Mouse (Mus musculus) NIH3T3 (cell line): ENCODE measurements around the gene Ccdc170.
A peak's percentile ranks its signal among the peaks of the same experiment; 100 is the strongest.
"Not testable (repeated sequence)": the region's sequence is repeated elsewhere in the genome, so short reads cannot be mapped to it uniquely, and the experiment has no call there.

Experiments
- DNase-seq: peaks from one replicate; pipeline ENCODE4 v3.0.0-alpha.2; 2012; ENCODE audit warnings: low read depth

Ccdc170 gene

DNA sequence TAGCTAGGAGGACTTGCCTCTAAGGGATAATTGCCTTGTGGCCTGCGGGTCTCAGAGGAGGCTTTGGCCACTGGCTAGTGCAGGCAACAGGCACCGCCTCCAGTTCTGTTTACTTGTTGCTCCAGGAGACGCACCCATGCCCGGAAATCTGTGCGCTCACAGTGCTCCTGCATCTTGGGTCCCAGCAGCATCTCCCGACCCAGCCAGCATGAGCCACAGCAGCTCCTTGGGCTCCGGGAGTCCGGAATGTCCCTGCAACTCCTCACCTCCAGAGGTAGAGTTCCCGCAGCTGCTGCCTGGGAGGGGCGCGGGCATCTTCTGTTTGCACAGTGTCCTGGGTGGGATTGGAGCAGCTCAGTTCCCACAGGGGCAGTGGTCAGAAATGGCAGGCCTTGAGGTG is at the start of gene Ccdc170:
Gene Ccdc170, plus strand, starts transcription at position 148 of the 400 bp plus-strand sequence.
- no peak for DNase-seq

DNA sequence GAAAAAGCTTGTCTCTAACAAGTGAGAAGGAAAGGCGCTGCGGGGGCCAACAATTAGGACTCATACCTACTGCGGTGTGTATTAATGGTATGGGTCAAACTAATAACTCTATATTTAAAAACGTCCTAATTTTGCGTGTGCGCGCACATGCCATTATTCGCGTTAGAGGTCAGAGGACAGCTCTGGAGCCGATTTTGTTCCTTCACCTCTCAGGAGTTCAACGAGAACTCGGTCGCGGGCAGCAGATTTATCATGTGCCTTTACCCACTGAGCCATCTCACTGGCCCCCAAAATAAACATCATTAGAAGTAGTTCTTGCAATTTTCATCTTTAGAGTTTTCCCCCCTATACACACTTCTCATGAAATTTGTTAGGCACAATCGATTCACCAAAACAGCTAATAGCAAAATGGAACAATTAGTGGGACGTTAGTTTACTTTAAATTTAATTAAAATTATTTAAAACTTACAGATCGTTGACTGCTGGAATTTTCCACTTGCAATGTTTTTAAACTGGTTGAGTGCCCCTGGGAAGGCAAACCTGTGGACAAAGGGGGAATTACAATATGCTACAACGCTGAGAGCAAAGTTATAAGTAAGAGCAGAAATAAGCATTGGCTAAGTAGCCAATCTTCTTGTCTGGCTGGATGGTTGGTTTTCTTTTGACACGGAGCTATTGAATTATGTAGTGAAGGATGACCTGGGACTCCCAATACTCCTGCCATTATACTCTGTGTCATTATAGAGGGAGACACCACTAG is 49.1 kb upstream of the Ccdc170 start:
- DNase-seq = peak; percentile 79

- DNase-seq = not testable (repeated sequence)
Measured at GRCm38 (mm10) chr10:4433871-4434270, 48.4 kb upstream of the Ccdc170 start.

GRCm38 (mm10) chr10:4435416-4435815 is 46.9 kb upstream of the Ccdc170 start:
- DNase-seq = no peak

GRCm38 (mm10) chr10:4456409-4456808 is 25.9 kb upstream of the Ccdc170 start:
- no peak for DNase-seq

- DNase-seq = no peak
Measured at GRCm38 (mm10) chr10:4460201-4460600, 22.1 kb upstream of the Ccdc170 start.

DNA sequence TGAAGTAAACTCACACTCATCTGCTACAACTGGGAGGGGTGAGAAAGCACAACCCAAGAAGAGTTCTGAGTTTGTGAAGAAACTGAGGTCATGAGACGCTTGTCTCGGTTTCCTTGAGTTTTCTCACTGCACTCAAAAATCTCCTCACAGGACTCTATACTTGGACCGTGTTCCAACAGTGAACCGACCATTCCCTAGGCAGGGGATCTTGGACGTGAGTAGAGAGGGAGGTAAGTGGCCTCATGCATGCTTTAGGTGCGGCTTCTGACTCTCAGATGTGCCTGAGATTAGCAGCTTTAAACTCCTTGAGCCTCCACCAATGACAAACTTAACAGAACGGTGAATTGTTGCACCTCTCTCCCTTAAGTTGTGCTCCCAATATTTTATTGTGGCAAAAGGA is 16.5 kb upstream of the Ccdc170 start:
- no peak for DNase-seq

DNA sequence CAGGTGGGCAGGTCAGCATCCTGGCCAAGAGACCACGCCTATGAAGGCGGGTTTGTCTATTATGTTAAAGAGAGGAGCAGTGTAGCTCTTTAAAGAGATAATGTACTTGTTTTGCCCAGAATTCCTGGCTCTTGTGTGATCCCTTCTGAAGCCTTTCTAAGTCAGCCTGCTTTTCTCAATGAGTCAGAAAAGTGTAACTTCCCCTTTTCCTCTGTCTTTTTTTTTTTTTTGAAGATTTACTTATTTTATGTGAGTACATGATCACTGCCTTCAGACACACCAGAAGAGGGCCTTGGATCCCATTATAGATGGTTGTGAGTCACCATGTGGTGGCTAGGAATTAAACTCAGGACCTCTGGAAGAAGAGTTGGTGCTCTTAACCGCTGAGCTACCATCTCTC is 12.9 kb upstream of the Ccdc170 start:
- peak; percentile 5 for DNase-seq

DNA sequence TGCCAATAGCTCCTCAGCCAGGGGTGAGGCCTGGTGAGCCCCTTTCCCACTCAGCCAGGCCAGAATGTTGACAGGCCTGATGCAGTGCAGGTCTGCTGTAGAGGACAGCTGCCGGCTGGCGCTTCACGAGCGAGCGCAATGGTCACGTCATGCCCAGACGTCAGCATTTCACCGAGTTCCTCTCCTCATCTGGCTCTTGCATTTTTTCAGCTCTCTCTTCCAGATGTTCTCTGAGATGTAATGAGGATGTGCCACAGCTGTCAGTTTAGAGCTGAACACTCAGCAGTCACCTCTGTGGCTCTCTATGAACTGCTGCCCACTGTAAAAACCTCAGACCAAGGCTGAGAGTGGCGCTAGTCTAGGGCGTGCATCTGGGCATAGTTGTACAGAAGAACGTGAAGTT is 8.7 kb upstream of the Ccdc170 start:
- DNase-seq = no peak

DNA sequence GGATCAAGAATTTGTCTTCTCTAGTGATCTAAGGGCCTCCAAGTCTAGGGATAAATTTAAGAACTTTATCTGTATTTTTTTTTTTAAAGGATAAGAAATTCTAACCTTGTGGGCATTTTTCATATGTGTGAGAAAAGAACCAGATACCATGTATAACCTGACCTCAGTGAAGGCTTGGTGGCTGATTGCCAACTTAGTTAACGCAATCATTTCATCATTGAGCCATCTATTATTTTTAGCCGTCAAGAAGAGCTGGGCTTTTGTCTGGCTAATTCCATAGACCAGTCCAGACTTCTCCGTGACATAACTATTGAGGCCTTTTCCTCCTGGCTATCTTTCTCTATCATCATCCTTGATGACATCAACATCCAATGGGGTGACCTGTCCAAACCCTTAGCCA is 6.9 kb upstream of the Ccdc170 start:
- DNase-seq = no peak

- DNase-seq = no peak
Measured at GRCm38 (mm10) chr10:4476604-4477003, 5.7 kb upstream of the Ccdc170 start.

- no peak for DNase-seq
Measured at GRCm38 (mm10) chr10:4480929-4481328, 1.4 kb upstream of the Ccdc170 start.

- DNase-seq = peak; percentile 50
Measured at GRCm38 (mm10) chr10:4481695-4482094, 607 bp upstream of the Ccdc170 start.

- DNase-seq = no peak
Measured at GRCm38 (mm10) chr10:4483848-4484247, 1.5 kb downstream of the Ccdc170 start.

DNA sequence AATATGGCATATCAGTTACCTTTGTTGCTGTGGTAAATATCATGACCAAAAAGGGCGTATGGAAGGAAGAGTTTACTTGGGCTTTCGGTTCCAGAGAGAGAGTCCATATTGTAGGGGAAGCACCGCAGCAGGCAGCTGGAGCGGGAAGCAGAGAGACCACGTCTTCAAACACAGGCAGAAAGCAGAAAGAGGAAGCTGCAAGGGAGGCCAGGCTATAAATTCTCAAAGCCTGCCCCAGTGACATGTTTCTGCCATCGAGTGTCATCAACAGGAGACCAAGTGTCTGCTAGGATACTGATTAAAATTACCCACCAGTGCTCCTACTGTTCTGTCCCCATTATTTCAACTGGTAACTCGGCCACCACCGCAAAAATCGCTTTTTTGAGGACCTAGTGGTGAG is 2.7 kb downstream of the Ccdc170 start:
- no peak for DNase-seq

DNA sequence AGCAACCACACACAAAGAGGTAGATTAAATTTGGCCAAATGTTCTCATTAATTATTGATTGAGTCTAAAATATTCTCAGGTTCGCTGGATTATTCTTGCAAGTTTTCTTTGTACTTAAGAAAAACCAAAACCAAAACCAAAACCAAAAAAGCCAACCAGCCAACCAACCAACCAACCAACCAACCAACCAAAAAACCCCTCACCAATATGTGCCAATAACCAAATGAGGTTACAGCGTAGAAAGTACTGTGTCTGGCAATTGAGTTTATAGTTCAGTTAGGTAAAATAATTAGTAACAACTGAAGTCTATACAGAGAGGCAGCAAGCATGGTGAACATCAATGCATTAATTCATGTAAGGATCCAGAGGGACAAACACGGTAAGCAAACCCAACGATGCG is 7.6 kb downstream of the Ccdc170 start:
- DNase-seq = no peak

DNA sequence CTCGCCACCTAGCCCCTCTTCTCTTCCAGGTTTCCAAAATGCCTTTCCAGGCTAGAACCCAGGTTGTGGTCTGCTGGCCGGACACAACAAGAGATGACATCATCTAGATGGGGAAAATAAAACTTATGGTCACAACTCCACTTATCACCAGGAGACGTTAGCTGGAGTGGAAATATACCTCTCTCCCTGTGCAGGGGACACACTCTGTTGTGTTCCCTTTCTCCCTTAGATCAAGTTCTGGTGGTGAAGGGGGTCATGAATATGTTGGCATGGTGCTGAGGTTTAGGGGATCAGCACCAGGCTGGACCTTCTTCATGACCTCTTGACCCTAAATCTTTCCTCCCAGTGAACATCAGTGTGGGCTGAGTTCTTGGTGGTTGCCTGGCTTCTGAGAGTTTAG is 9.0 kb downstream of the Ccdc170 start:
- DNase-seq = no peak

GRCm38 (mm10) chr10:4492045-4492444 is 9.7 kb downstream of the Ccdc170 start:
- DNase-seq = no peak

DNA sequence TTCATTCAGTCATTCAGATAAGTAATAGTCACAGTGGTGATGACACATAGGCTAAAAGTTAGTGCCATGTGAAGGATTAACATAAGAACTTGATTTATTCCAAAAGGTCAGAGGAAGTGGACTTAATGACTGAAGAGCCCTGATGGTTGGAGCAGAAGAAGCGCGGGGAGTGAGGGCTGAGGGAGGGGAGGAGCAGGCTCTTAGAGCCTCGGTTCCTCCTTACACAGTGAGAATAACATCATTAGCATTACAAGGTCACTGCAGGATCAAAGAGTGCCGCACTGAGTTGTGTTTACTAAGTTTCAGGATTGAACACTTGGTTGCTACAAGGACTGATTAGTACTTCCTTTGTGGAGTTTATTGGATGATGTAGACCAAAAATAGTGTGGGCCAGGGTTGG is 10.6 kb downstream of the Ccdc170 start:
- DNase-seq = no peak

- no peak for DNase-seq
Measured at GRCm38 (mm10) chr10:4503251-4503650, 20.9 kb downstream of the Ccdc170 start.

GRCm38 (mm10) chr10:4512725-4513124 is 30.4 kb downstream of the Ccdc170 start:
- no peak for DNase-seq

GRCm38 (mm10) chr10:4517614-4518013 is 35.3 kb downstream of the Ccdc170 start:
- DNase-seq = no peak

DNA sequence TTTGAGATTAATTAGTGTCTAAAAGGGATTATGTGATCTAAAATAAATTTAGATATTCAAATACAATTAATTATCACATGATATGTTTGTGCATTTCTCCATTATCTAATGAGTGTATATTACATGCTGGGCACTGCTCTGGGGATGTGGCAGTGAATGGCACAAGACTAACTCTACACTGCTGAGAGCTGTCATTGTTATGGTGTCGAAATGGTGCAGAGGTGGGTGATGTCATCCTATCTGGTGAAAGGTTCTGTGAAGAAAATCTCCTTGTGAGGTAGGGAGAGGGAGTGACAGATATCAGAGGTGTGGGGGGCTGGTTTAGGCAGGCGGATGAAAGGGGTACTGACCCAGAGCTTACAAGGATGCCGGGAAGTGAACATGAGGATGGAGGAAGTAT is 37.3 kb downstream of the Ccdc170 start:
- no peak for DNase-seq

GRCm38 (mm10) chr10:4520394-4521102 is 38.2 kb downstream of the Ccdc170 start:
- peak; percentile 54 for DNase-seq
